In genomic region chr17:57248771-57249170, GRCm38 (mm10) we compare ENCODE assay signal across 8 mouse cellular contexts. TPM values are rescaled to one million over a fixed set of nuclear protein-coding genes. Genes with fewer than 3 reads are reported as not detected.
DNase-seq lines count a peak whose midpoint lies in the region; ATAC-seq and TF ChIP-seq lines count a peak whose summit lies in the region.

No protein-coding gene starts in this region.

- peak overlapping the region; percentile 90 for H3K4me3 ChIP-seq in heart, postnatal 0 days (ENCODE audit: low read depth, low read length)
- H3K4me3 ChIP-seq in liver, embryonic 12.5 days: peak overlapping the region; percentile 82
- peak overlapping the region; percentile 60 for H3K4me3 ChIP-seq in olfactory bulb, adult 2 months (ENCODE audit: insufficient read depth, low read depth, low read length)

- H3K36me3 ChIP-seq in heart, postnatal 0 days (replicated peaks; ENCODE audit: control insufficient read depth, insufficient read depth, low read length): peaks cover 23% of the 10 kb centered on the region
- H3K36me3 ChIP-seq in liver, embryonic 12.5 days: peaks cover 26% of the 10 kb centered on the region

- H3K27ac ChIP-seq in heart, postnatal 0 days (ENCODE audit: low read depth): peak overlapping the region; percentile 93
- H3K27ac ChIP-seq in liver, embryonic 12.5 days: peak overlapping the region; percentile 86
- H3K27ac ChIP-seq in olfactory bulb, adult 2 months (ENCODE audit: insufficient read depth, low read depth, low read length): peak overlapping the region; percentile 47

- peak overlapping the region; percentile 35; the same call in 1 of the 2 replicates for H3K9ac ChIP-seq in heart, postnatal 0 days (replicated peaks; ENCODE audit: low read depth, low read length)
- peak overlapping the region; percentile 72 for H3K9ac ChIP-seq in liver, embryonic 12.5 days

- H3K9me3 ChIP-seq in heart, postnatal 0 days (replicated peaks; ENCODE audit: control insufficient read depth, low read length): no peaks in the 10 kb centered on the region
- no peaks in the 10 kb centered on the region for H3K9me3 ChIP-seq in liver, embryonic 12.5 days (replicated peaks)

- no peak for TF ChIP-seq POLR2A in olfactory bulb, adult 2 months (IDR thresholded peaks at IDR 0.05; ENCODE audit: insufficient read depth, low read depth, low read length)

- 7% methylated on average over 13 of the region's 13 CpGs for WGBS in heart, postnatal 0 days
- WGBS in liver, embryonic 12.5 days (ENCODE audit: insufficient replicate concordance): 15% methylated on average over 13 of the region's 13 CpGs
- 7% methylated on average over 13 of the region's 13 CpGs for WGBS in olfactory bulb, adult 2 months

- peak; percentile 41 for DNase-seq in layer of hippocampus, adult 9-11 months
- no peak for DNase-seq in layer of hippocampus, postnatal 36 days
- DNase-seq in cerebellum, adult 9-11 months: peak; percentile 73
- no peak for DNase-seq in heart, postnatal 0 days (ENCODE audit: low spot score)
- DNase-seq in T-cell, adult 2 months (ENCODE audit: low spot score): no peak
- no peak for DNase-seq in MN1 (ENCODE audit: low spot score)

- no peak for TF ChIP-seq EP300 in heart, postnatal 0 days (IDR thresholded peaks at IDR 0.05; ENCODE audit: low read depth)

- no peaks in the 10 kb centered on the region for H3K27me3 ChIP-seq in heart, postnatal 0 days (ENCODE audit: control insufficient read depth, insufficient read depth, low read length)
- H3K27me3 ChIP-seq in liver, embryonic 12.5 days (replicated peaks): peaks cover 10% of the 10 kb centered on the region

- no peak for TF ChIP-seq CTCF in heart, postnatal 0 days (IDR thresholded peaks at IDR 0.05; ENCODE audit: low read depth)
- no peak for TF ChIP-seq CTCF in olfactory bulb, adult 2 months (IDR thresholded peaks at IDR 0.05; ENCODE audit: insufficient read depth, low read depth, low read length)

- peaks cover 21% of the 10 kb centered on the region for H3K4me1 ChIP-seq in heart, postnatal 0 days (ENCODE audit: control insufficient read depth, insufficient read depth)
- H3K4me1 ChIP-seq in liver, embryonic 12.5 days: peaks cover 49% of the 10 kb centered on the region
- H3K4me1 ChIP-seq in olfactory bulb, adult 2 months (ENCODE audit: control insufficient read depth, insufficient read depth, low read length): peaks cover 31% of the 10 kb centered on the region

- no peak for ATAC-seq in heart, postnatal 0 days (ENCODE audit: insufficient read depth, low read depth)
- no peak for ATAC-seq in liver, embryonic 12.5 days

- peak overlapping the region; percentile 84 for H3K4me2 ChIP-seq in heart, postnatal 0 days (ENCODE audit: low read depth, low read length)
- H3K4me2 ChIP-seq in liver, embryonic 12.5 days: peak overlapping the region; percentile 93

RNA-seq across cellular contexts. Expression of gene Trip10, which starts 0.5 kb away (rescaled TPM):
- 1 to 10 TPM; 7.9 to 8.2 TPM for total RNA-seq in layer of hippocampus, postnatal 36 days (2021)
- 26.6 and 28.7 TPM in 2 replicates for total RNA-seq in heart, postnatal 0 days (2014; rRNA removed; ENCODE audit: low replicate concordance)
- polyA plus RNA-seq in heart, postnatal 0 days (2015; fragmentation: Nextera tagmentation; extraction: Ambion mirVana): 32.3 and 32.4 TPM in 2 replicates
- polyA plus RNA-seq in liver, embryonic 12.5 days (2016; fragmentation: Nextera tagmentation; extraction: Ambion mirVana): 14.7 and 15.3 TPM in 2 replicates
- not detected in 2 replicates for polyA plus RNA-seq in olfactory bulb, adult 2 months (2012; ENCODE audit: insufficient read depth, insufficient read length, low replicate concordance, missing spikeins)

RNA-seq across cellular contexts. Expression of gene Gpr108, which starts 0.5 kb away (rescaled TPM):
- 10 to 100 TPM; 23.6 to 25.4 TPM for total RNA-seq in layer of hippocampus, postnatal 36 days (2021)
- total RNA-seq in heart, postnatal 0 days (2014; rRNA removed; ENCODE audit: low replicate concordance): 30.1 and 41.2 TPM in 2 replicates
- polyA plus RNA-seq in heart, postnatal 0 days (2015; fragmentation: Nextera tagmentation; extraction: Ambion mirVana): 23.3 and 24.5 TPM in 2 replicates
- polyA plus RNA-seq in liver, embryonic 12.5 days (2016; fragmentation: Nextera tagmentation; extraction: Ambion mirVana): 18.2 and 18.4 TPM in 2 replicates
- not detected in 2 replicates for polyA plus RNA-seq in olfactory bulb, adult 2 months (2012; ENCODE audit: insufficient read depth, insufficient read length, low replicate concordance, missing spikeins)

RNA-seq across cellular contexts. Expression of gene C3, which starts 20.8 kb away (rescaled TPM):
- 1 to 10 TPM; 1.1 to 2.4 TPM for total RNA-seq in layer of hippocampus, postnatal 36 days (2021)
- 32.5 and 41.7 TPM in 2 replicates for total RNA-seq in heart, postnatal 0 days (2014; rRNA removed; ENCODE audit: low replicate concordance)
- 23.4 and 25.6 TPM in 2 replicates for polyA plus RNA-seq in heart, postnatal 0 days (2015; fragmentation: Nextera tagmentation; extraction: Ambion mirVana)
- 95.1 and 100 TPM in 2 replicates for polyA plus RNA-seq in liver, embryonic 12.5 days (2016; fragmentation: Nextera tagmentation; extraction: Ambion mirVana)
- not detected in 2 replicates for polyA plus RNA-seq in olfactory bulb, adult 2 months (2012; ENCODE audit: insufficient read depth, insufficient read length, low replicate concordance, missing spikeins)

RNA-seq across cellular contexts. Expression of gene Vav1, which starts 30.1 kb away (rescaled TPM):
- total RNA-seq in layer of hippocampus, postnatal 36 days (2021): 1 to 10 TPM; 3.0 to 3.7 TPM
- total RNA-seq in heart, postnatal 0 days (2014; rRNA removed; ENCODE audit: low replicate concordance): 2.6 and 2.7 TPM in 2 replicates
- 1.0 TPM in 2 replicates for polyA plus RNA-seq in heart, postnatal 0 days (2015; fragmentation: Nextera tagmentation; extraction: Ambion mirVana)
- polyA plus RNA-seq in liver, embryonic 12.5 days (2016; fragmentation: Nextera tagmentation; extraction: Ambion mirVana): 14.2 and 14.3 TPM in 2 replicates
- 215 TPM in 1 of 2 replicates, not detected in the other for polyA plus RNA-seq in olfactory bulb, adult 2 months (2012; ENCODE audit: insufficient read depth, insufficient read length, low replicate concordance, missing spikeins)

RNA-seq across cellular contexts. Expression of gene Tnfsf14, which starts 54.8 kb away (rescaled TPM):
- total RNA-seq in layer of hippocampus, postnatal 36 days (2021): not detected
- total RNA-seq in heart, postnatal 0 days (2014; rRNA removed; ENCODE audit: low replicate concordance): not detected in 2 replicates
- polyA plus RNA-seq in heart, postnatal 0 days (2015; fragmentation: Nextera tagmentation; extraction: Ambion mirVana): not detected in 2 replicates
- 1.6 and 1.7 TPM in 2 replicates for polyA plus RNA-seq in liver, embryonic 12.5 days (2016; fragmentation: Nextera tagmentation; extraction: Ambion mirVana)
- not detected in 2 replicates for polyA plus RNA-seq in olfactory bulb, adult 2 months (2012; ENCODE audit: insufficient read depth, insufficient read length, low replicate concordance, missing spikeins)

Comparison
In these comparisons a context has a peak if more than half of its experiments do, and no peak if none do; other contexts are left out.
1. DNase-seq: peak in layer of hippocampus, adult 9-11 months (single experiment) and cerebellum, adult 9-11 months (single experiment); none in layer of hippocampus, postnatal 36 days (0 of 2), heart, postnatal 0 days (single experiment), T-cell, adult 2 months (single experiment) and MN1 (single experiment).
2. Peak in every context shown above with its lines, with median percentiles within 50 percentile points of each other: H3K27ac ChIP-seq and H3K4me3 ChIP-seq.